Mouse (Mus musculus) heart, adult 18-20 months (tissue): ENCODE results near the gene Slfn1. TPM values are rescaled to one million over a fixed set of nuclear protein-coding genes. Genes with fewer than 3 reads are reported as not detected.

ENCODE experiments used
- total RNA-seq, 2 experiments: library from RNA; stranded (reverse); gene quantifications; 2 replicates each; pipeline ENCODE4 v1.2.3; 2021

Slfn1 gene
- total RNA-seq, 2 experiments from 2014 or later, result 0.22 to 0.85 TPM

Other genes with a start within 250 kb of the Slfn1 start
- 1 to 10 TPM; 3.5 to 3.6 TPM for gene Rffl, start 245.6 kb upstream of the Slfn1 start, total RNA-seq
- 10 to 100 TPM; 10.5 to 12.0 TPM for gene Rad51d, start 226.2 kb upstream of the Slfn1 start, total RNA-seq
- gene Fndc8, start 224.7 kb upstream of the Slfn1 start, total RNA-seq, result not detected
- gene Nle1, start 208.4 kb upstream of the Slfn1 start, total RNA-seq, result 10 to 100 TPM; 11.7 to 12.4 TPM
- gene Unc45b, start 206.3 kb upstream of the Slfn1 start, total RNA-seq, result 100 to 1,000 TPM; 185 to 201 TPM
- 10 to 100 TPM; 50.5 to 65.6 TPM for gene Slfn5, start 165.5 kb upstream of the Slfn1 start, total RNA-seq
- gene Slfn9, start 125.0 kb upstream of the Slfn1 start, total RNA-seq, result under 1 TPM; 0.69 to 0.87 TPM
- under 1 TPM; 0.65 to 0.98 TPM for gene Slfn8, start 96.0 kb upstream of the Slfn1 start, total RNA-seq
- 1 to 10 TPM; 3.2 to 5.2 TPM for gene Slfn2, start 51.7 kb upstream of the Slfn1 start, total RNA-seq
- gene Slfn4, start 58.3 kb downstream of the Slfn1 start, total RNA-seq, result under 1 TPM; 0.08 to 0.10 TPM
- 1 to 10 TPM; 2.0 to 2.1 TPM for gene Slfn3, start 74.5 kb downstream of the Slfn1 start, total RNA-seq
- not detected for gene Slfn14, start 169.9 kb downstream of the Slfn1 start, total RNA-seq
- gene Ap2b1, start 182.2 kb downstream of the Slfn1 start, total RNA-seq, result 10 to 100 TPM; 46.7 to 47.2 TPM
- gene Pex12, start 185.7 kb downstream of the Slfn1 start, total RNA-seq, result 10 to 100 TPM in 1 of 2 experiments, 1 to 10 TPM in 1; 7.0 to 14.9 TPM